Mouse (Mus musculus) kidney, adult 2 months (tissue): ENCODE measurements around the gene Cd55. TPM values are rescaled to one million over a fixed set of nuclear protein-coding genes. Genes with fewer than 3 reads are reported as not detected.
"Not testable (repeated sequence)": the region's sequence is repeated elsewhere in the genome, so short reads cannot be mapped to it uniquely, and the experiment has no call there.

Experiments
- DNase-seq: peaks from one replicate; pipeline ENCODE4 v3.0.0; 2021
- H3K27ac ChIP-seq: fragments of 200-500 bp; 2 replicates; pipeline ENCODE4 v1.5.1; 2012; ENCODE audit warnings: low read depth, low read length, control low read depth, inconsistent platforms; ENCODE audit not compliant: insufficient read depth
- H3K27me3 ChIP-seq: fragments of 200-500 bp; replicated peaks from 2 replicates; pipeline ENCODE4 v1.6.1; 2012; ENCODE audit warnings: mild to moderate bottlenecking, moderate library complexity, low read length, inconsistent platforms; ENCODE audit not compliant: control insufficient read depth, insufficient read depth
- H3K36me3 ChIP-seq: fragments of 200-500 bp; 2 replicates; pipeline ENCODE4 v1.6.1; 2012; ENCODE audit warnings: mild to moderate bottlenecking, moderate library complexity, low read length, inconsistent platforms; ENCODE audit not compliant: control insufficient read depth, insufficient read depth
- H3K4me1 ChIP-seq: fragments of 200-500 bp; 2 replicates; pipeline ENCODE4 v1.6.1; 2011; ENCODE audit warnings: low read length; ENCODE audit not compliant: control insufficient read depth, insufficient read depth
- H3K4me3 ChIP-seq: fragments of 200-500 bp; 2 replicates; pipeline ENCODE4 v1.5.1; 2011; ENCODE audit warnings: mild to moderate bottlenecking, low read depth, low read length, control low read depth; ENCODE audit not compliant: insufficient read depth
- CTCF ChIP-seq: fragments of 200-500 bp; conservative IDR thresholded peaks from 2 replicates; pipeline ENCODE4 v1.5.1; 2011; ENCODE audit warnings: low read depth, mild to moderate bottlenecking, control low read depth, low read length, moderate library complexity, mixed read lengths; ENCODE audit not compliant: insufficient read depth, insufficient read length
- POLR2A ChIP-seq: fragments of 200-500 bp; IDR thresholded peaks from one replicate; pipeline ENCODE4 v1.6.1; 2011; ENCODE audit warnings: low read depth, low read length, control low read depth
- WGBS: fragments of 180-500 bp; shearing (Covaris S2); methylation state at CpG from one replicate; pipeline ENCODE4 v1.1.7; 2018; 5-methylcytosine and 5-hydroxymethylcytosine counted together
- polyA plus RNA-seq: library from polyadenylated mRNA; depleted of rRNA; stranded (reverse); fragments of >200 nt; gene quantifications from 2 replicates; pipeline ENCODE4 v1.2.3, GENCODE M21; 2012

Cd55 gene
- polyA plus RNA-seq, 1 experiment = 8.5 TPM

DNA sequence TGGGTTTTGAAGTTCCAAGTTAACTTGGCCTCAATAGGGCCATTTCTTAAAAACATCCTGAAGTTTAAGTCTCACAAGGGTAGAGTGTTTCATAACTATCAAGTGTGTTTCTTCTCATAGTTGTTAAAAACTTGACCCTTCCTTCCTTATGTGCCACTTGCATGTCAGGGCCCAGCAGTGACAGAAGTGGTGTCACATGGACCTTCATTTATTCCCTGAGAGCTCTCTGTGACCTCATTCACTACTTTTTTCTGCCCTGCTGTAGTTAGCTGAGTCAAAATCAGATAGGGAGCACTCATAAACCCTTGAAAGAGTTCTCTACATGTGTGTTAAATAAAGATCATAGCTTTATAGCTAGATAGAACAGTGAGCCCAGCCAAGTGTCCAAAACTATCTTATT, 1.6 kb upstream of the Cd55 start:
- no peak for TF ChIP-seq CTCF
- no peak for TF ChIP-seq POLR2A
- H3K4me1 ChIP-seq = no peaks in the 10 kb centered on the region
- H3K4me3 ChIP-seq = no peak overlapping the region
- no peaks in the 10 kb centered on the region for H3K36me3 ChIP-seq
- DNase-seq = no peak
- H3K27me3 ChIP-seq = no peaks in the 10 kb centered on the region
- H3K27ac ChIP-seq = no peak overlapping the region

- Histone ChIP-seq H3K4me1 (no peaks in the 10 kb centered on the region), H3K27me3 (no peaks in the 10 kb centered on the region), H3K4me3 (peak overlapping the region; percentile 41), H3K36me3 (no peaks in the 10 kb centered on the region), H3K27ac (no peak overlapping the region)
- TF ChIP-seq CTCF (no peak), POLR2A (no peak)
- no peak for DNase-seq
- 4% methylated on average over 4 of the region's 4 CpGs for WGBS
Measured at GRCm38 (mm10) chr1:130462867-130463266, 323 bp upstream of the Cd55 start.

DNA sequence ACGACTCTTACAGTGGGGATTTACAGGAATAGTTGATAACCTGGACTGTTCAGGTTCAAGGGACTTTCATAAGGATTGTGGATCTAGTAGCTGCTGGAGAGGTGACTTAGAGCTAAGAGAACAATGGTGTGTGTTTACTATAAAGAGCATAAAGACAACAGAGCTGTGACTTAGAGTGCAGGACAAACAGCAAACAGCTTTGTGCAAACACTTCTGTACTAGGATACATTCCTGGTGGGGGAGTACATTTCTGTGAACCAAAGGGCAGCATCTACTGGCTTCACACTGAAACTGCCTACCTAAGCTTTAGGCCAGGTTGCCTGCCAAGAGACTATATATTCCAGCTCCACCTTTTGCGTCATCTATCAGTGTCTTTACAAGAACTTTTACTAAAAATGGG, 7.4 kb downstream of the Cd55 start:
- Histone ChIP-seq H3K27me3 (no peaks in the 10 kb centered on the region), H3K4me3 (no peak overlapping the region), H3K36me3 (no peaks in the 10 kb centered on the region), H3K27ac (no peak overlapping the region), H3K4me1 (no peaks in the 10 kb centered on the region)
- DNase-seq = no peak
- TF ChIP-seq CTCF (no peak), POLR2A (no peak)
- 91% methylated on average over 2 of the region's 2 CpGs for WGBS

GRCm38 (mm10) chr1:130442930-130443329, 19.6 kb downstream of the Cd55 start:
- not testable (repeated sequence) for H3K4me1 ChIP-seq, H3K27me3 ChIP-seq
- WGBS = 26% methylated on average over 1 of the region's 1 CpGs

GRCm38 (mm10) chr1:130430920-130431319, 31.6 kb downstream of the Cd55 start:
- Histone ChIP-seq H3K36me3 (no peaks in the 10 kb centered on the region), H3K4me1 (no peaks in the 10 kb centered on the region), H3K4me3 (no peak overlapping the region), H3K27me3 (no peaks in the 10 kb centered on the region), H3K27ac (no peak overlapping the region)
- 81% methylated on average over 4 of the region's 4 CpGs for WGBS
- DNase-seq = no peak
- TF ChIP-seq CTCF = no peak
- TF ChIP-seq POLR2A = no peak

More at GRCm38 (mm10) chr1:130442930-130443329, 19.6 kb downstream of the Cd55 start:
- not testable (repeated sequence) for DNase-seq, H3K4me3 ChIP-seq, H3K27ac ChIP-seq, H3K36me3 ChIP-seq

- H3K4me1 ChIP-seq, H3K36me3 ChIP-seq, H3K27ac ChIP-seq, DNase-seq, H3K27me3 ChIP-seq, H3K4me3 ChIP-seq: not testable (repeated sequence)
Measured at GRCm38 (mm10) chr1:130428667-130429066, 33.9 kb downstream of the Cd55 start.

DNA sequence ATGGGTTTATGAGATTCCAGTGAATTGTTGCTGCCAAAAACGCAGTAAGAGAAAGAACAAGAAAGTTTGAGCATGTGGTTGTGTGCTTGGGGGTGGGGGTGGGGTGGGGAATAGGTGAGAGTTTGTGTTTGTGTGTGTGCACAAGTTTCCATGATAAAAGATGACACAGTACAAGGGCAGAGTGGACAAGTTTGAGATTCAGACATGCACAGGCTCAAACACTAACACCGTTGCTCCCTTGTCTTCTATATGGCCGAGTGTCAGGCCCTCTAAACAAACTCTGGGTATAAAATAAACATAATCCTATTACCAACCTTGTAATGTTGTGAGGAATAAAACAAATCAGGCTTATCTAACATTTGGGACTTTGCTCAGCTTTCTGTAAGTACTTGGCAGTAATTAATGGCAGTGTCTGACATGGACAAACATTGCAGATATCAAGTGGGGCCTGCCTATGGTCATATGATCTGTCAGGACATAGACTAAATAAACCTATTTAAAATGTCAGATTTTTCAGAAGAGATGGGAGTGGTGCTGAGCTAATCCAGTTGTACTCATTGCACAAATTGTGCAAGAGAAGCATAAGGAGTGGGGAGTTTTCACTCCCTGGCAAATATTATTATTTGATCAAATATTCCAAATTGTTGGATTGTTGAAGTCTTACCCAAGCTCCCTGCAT, 35.2 kb downstream of the Cd55 start:
- not testable (repeated sequence) for H3K4me1 ChIP-seq, DNase-seq

GRCm38 (mm10) chr1:130422664-130423111, 39.9 kb downstream of the Cd55 start, which contains the start of gene Cd55b:
Gene Cd55b (minus strand): TSS chr1:130423009.
- 60% methylated on average over 18 of the region's 18 CpGs for WGBS
- Histone ChIP-seq H3K27ac (no peak within 1 kb of the TSS), H3K36me3 (no peaks in the 10 kb centered on the region), H3K27me3 (no peaks in the 10 kb centered on the region), H3K4me1 (no peaks in the 10 kb centered on the region), H3K4me3 (no peak within 1 kb of the TSS)
- DNase-seq = peak; percentile 3
- TF ChIP-seq POLR2A (no peak), CTCF (no peak)

More for the DNA sequence above, 35.2 kb downstream of the Cd55 start:
- not testable (repeated sequence) for H3K36me3 ChIP-seq, H3K4me3 ChIP-seq, H3K27ac ChIP-seq, H3K27me3 ChIP-seq
- WGBS = 30% methylated on average over 3 of the region's 3 CpGs

DNA sequence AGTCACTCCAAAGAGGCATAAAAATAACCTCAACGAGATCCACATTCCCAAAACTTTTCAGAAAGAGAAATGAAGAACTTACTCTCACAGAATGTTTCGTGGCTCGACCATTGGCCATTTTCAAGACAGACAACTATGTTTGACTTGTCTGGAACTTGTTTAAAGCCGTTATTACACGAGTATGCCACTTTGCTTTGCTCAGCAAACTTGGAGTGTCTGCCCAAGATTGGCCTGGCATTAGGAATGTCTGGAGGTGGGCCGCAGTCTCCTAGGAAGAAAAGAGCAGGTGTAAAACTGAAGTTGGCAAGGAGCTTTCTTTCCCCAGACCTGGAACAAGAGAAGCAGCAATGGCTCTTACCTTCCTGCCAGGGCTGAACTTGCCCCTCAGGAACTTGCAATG, 40.5 kb downstream of the Cd55 start:
- H3K27me3 ChIP-seq, H3K36me3 ChIP-seq, H3K27ac ChIP-seq, H3K4me1 ChIP-seq, H3K4me3 ChIP-seq, DNase-seq: not testable (repeated sequence)
- WGBS = no CpG with 5 or more reads among the region's 6 CpGs

DNA sequence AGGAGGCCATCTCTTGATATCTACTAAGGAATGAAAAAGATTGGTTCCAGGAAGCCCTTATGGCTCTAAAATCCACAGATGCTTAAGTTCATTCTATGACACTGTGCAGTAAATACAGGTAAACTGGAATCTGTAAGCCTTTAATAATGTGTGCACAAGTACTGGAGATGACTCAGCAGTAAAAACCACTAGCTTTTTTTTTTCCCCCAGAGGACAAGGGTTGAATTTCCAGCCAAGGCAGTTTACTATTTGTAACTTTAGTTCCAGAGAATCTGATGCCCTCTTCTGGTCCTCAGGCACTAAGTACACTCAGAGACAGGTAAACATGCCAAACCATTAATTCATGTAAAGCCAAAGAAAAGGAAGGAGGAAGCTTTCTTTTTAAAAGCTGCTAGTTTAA, 65.4 kb downstream of the Cd55 start:
- not testable (repeated sequence) for H3K36me3 ChIP-seq, H3K4me1 ChIP-seq, H3K27me3 ChIP-seq, H3K4me3 ChIP-seq, H3K27ac ChIP-seq
- peak; percentile 61 for DNase-seq
